Mouse (Mus musculus): Measurements from ENCODE around the gene Arhgef16. TPM values are rescaled to one million over a fixed set of nuclear protein-coding genes. Genes with fewer than 3 reads are reported as not detected.

The Arhgef16 gene
- polyA plus RNA-seq, 1 experiment from 2014 or later, result 44.3 TPM

- 5% methylated on average over 6 of the region's 6 CpGs for WGBS
- H3K4me1 ChIP-seq (ENCODE audit: insufficient read depth, low read length), result peaks cover 25% of the 10 kb centered on the region
- H3K36me3 ChIP-seq (ENCODE audit: insufficient read depth, low read length), result no peaks in the 10 kb centered on the region
- H3K27ac ChIP-seq (ENCODE audit: low read length), result no peak overlapping the region
- H3K27me3 ChIP-seq (ENCODE audit: insufficient read depth, low read length), result peaks cover 57% of the 10 kb centered on the region
- no peak overlapping the region for H3K4me2 ChIP-seq (replicated peaks; ENCODE audit: low read depth, low read length)
- ATAC-seq (ENCODE audit: low FRiP score, low TSS enrichment), result peak; percentile 32; the same call in 1 of the 2 replicates
- no peak overlapping the region for H3K4me3 ChIP-seq (ENCODE audit: low read length)
- H3K9me3 ChIP-seq (ENCODE audit: low read length), result no peaks in the 10 kb centered on the region
- H3K9ac ChIP-seq (replicated peaks; ENCODE audit: low read length), result no peak overlapping the region
These were observed 27.4 kb upstream of the Arhgef16 start for GRCm38 (mm10) chr4:154328836-154329235.

DNA sequence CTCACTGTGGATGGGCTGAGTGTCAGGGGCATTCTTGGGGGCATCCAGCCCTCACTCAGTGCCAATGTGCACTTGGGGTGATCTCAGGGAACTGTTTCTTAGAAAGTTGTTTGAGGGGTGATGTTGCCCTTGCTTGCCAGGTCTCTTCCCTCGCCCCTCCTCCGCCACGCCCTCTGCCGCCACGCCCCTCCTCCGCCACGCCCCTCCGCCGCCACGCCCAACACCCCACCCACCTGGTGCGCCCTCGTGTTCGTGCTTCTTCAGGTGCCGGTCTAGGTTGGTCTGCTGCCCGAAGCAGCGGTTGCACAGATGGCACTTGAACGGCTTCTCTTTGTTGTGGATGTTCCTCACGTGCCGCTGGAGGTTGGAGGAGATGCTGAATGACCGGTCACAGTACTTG lies 27.0 kb upstream of the Arhgef16 start:
- H3K27ac ChIP-seq (ENCODE audit: low read length), result no peak overlapping the region
- no peak for ATAC-seq (ENCODE audit: low FRiP score, low TSS enrichment)
- 7% methylated on average over 18 of the region's 20 CpGs for WGBS
- no peaks in the 10 kb centered on the region for H3K9me3 ChIP-seq (ENCODE audit: low read length)
- H3K4me1 ChIP-seq (ENCODE audit: insufficient read depth, low read length), result peaks cover 24% of the 10 kb centered on the region
- no peak overlapping the region for H3K4me2 ChIP-seq (replicated peaks; ENCODE audit: low read depth, low read length)
- H3K27me3 ChIP-seq (ENCODE audit: insufficient read depth, low read length), result peaks cover 57% of the 10 kb centered on the region
- no peak overlapping the region for H3K9ac ChIP-seq (replicated peaks; ENCODE audit: low read length)
- no peak overlapping the region for H3K4me3 ChIP-seq (ENCODE audit: low read length)
- no peaks in the 10 kb centered on the region for H3K36me3 ChIP-seq (ENCODE audit: insufficient read depth, low read length)

DNA sequence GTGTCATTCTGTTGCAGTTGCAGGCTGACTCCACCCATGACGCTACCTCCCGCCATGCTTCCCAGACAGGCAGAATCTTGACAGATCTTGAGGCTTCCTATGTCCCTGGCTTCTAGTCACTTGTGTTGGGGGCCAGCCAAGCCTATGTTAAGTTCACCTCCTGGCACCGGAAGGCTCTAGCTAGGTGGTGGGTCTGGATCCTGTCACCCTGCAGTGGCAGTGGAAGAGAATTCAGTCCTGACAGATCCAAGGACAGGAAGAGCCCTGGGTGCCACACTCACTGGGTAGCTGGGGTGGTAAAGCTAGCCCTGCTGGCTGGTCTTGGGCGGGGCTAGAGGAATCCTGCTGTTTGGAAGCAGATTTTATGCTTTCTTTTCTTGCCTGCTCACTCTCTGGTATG lies 23.9 kb upstream of the Arhgef16 start:
- 0 out of 2 replicates have a peak, but pooled peaks cover 6% of the 10 kb centered on the region for H3K4me1 ChIP-seq (ENCODE audit: insufficient read depth, low read length)
- H3K4me2 ChIP-seq (replicated peaks; ENCODE audit: low read depth, low read length), result no peak overlapping the region
- no peaks in the 10 kb centered on the region for H3K36me3 ChIP-seq (ENCODE audit: insufficient read depth, low read length)
- H3K9ac ChIP-seq (replicated peaks; ENCODE audit: low read length), result no peak overlapping the region
- peaks cover 42% of the 10 kb centered on the region for H3K27me3 ChIP-seq (ENCODE audit: insufficient read depth, low read length)
- H3K4me3 ChIP-seq (ENCODE audit: low read length), result no peak overlapping the region
- no peaks in the 10 kb centered on the region for H3K9me3 ChIP-seq (ENCODE audit: low read length)
- ATAC-seq (ENCODE audit: low FRiP score, low TSS enrichment), result no peak
- no peak overlapping the region for H3K27ac ChIP-seq (ENCODE audit: low read length)
- 61% methylated on average over 4 of the region's 4 CpGs for WGBS

GRCm38 (mm10) chr4:154313622-154313967 lies 12.1 kb upstream of the Arhgef16 start:
- no peak overlapping the region for H3K27ac ChIP-seq (ENCODE audit: low read length)
- H3K4me2 ChIP-seq (replicated peaks; ENCODE audit: low read depth, low read length), result no peak overlapping the region
- no peaks in the 10 kb centered on the region for H3K27me3 ChIP-seq (ENCODE audit: insufficient read depth, low read length)
- no peaks in the 10 kb centered on the region for H3K4me1 ChIP-seq (ENCODE audit: insufficient read depth, low read length)
- ATAC-seq (ENCODE audit: low FRiP score, low TSS enrichment), result no peak
- no peak overlapping the region for H3K4me3 ChIP-seq (ENCODE audit: low read length)
- no peaks in the 10 kb centered on the region for H3K9me3 ChIP-seq (ENCODE audit: low read length)
- 72% methylated on average over 11 of the region's 11 CpGs for WGBS
- H3K36me3 ChIP-seq (ENCODE audit: insufficient read depth, low read length), result no peaks in the 10 kb centered on the region
- H3K9ac ChIP-seq (replicated peaks; ENCODE audit: low read length), result no peak overlapping the region

DNA sequence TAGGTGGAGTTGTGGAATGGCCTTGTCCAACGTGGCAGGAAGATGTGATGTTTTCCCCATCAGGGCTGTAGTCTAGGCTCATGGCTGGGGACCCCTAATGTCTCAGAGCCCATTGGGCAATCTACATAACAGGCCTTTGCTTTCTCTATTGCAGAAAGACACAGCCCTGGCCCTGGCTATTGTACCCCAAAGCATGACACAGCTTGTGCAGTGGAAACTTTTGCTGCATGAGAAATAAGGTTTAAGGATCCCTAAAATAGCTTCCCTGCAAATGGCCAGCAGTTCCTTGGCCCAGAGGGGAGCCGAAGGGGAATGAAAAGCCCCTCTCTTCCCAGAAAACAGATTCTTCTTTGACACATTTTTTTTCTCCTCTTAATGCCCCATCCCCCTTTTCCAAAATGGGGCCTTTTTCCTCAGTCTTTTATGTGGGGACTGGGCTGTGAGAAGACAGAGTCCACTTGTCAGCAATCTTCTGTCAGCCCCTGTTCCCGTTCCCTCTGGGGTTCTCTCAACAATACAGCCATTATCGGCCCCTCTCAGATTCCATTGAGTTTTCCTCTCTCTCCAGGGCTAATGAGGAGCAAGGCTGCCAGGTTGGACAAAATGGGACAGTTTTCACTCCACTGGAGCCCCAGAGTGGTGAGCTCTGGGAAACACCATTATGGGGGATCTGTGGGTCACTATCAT lies 11.6 kb upstream of the Arhgef16 start:
- H3K4me2 ChIP-seq (replicated peaks; ENCODE audit: low read depth, low read length), result no peak overlapping the region

DNA sequence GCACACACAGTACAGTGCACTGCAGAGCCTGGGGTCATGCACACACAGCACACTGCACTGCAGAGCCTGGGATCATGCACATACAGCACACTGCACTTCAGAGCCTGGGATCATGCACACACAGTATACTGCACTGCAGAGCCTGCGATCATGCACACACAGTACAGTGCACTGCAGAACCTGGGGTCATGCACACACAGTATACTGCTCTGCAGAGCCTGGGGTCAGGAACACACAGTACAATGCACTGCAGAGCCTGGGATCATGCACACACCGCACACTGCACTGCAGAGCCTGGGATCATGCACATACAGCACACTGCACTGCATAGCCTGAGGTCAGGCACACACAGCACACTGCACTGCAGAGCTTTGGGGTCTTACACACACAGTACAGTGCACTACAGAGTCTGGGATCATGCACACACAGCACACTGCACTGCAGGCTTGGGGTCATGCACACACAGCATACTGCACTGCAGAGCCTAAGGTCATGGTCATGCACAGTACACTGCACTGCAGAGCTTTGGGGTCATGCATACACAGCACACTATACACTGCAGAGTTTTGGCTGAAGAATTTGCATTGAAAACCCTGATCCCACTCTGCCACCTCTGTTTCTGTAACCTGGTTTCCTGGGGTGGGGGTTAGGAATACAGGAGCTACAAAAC lies 10.8 kb upstream of the Arhgef16 start:
- 84% methylated on average over 2 of the region's 2 CpGs for WGBS
- H3K4me1 ChIP-seq (ENCODE audit: insufficient read depth, low read length), result no peaks in the 10 kb centered on the region
- H3K36me3 ChIP-seq (ENCODE audit: insufficient read depth, low read length), result no peaks in the 10 kb centered on the region
- no peaks in the 10 kb centered on the region for H3K27me3 ChIP-seq (ENCODE audit: insufficient read depth, low read length)
- H3K9ac ChIP-seq (replicated peaks; ENCODE audit: low read length), result no peak overlapping the region
- no peak overlapping the region for H3K4me2 ChIP-seq (replicated peaks; ENCODE audit: low read depth, low read length)
- no peaks in the 10 kb centered on the region; the same call in 1 of the 2 replicates for H3K9me3 ChIP-seq (ENCODE audit: low read length)
- H3K4me3 ChIP-seq (ENCODE audit: low read length), result no peak overlapping the region
- ATAC-seq (ENCODE audit: low FRiP score, low TSS enrichment), result peak; percentile 42; the same call in 1 of the 2 replicates
- H3K27ac ChIP-seq (ENCODE audit: low read length), result no peak overlapping the region

More for the DNA sequence above, 11.6 kb upstream of the Arhgef16 start:
- Histone ChIP-seq H3K27ac (ENCODE audit: low read length) (no peak overlapping the region), H3K36me3 (ENCODE audit: insufficient read depth, low read length) (no peaks in the 10 kb centered on the region), H3K9me3 (ENCODE audit: low read length) (no peaks in the 10 kb centered on the region), H3K9ac (replicated peaks; ENCODE audit: low read length) (no peak overlapping the region), H3K27me3 (ENCODE audit: insufficient read depth, low read length) (no peaks in the 10 kb centered on the region), H3K4me3 (ENCODE audit: low read length) (no peak overlapping the region), H3K4me1 (ENCODE audit: insufficient read depth, low read length) (no peaks in the 10 kb centered on the region)
- 52% methylated on average over 4 of the region's 4 CpGs for WGBS
- ATAC-seq (ENCODE audit: low FRiP score, low TSS enrichment), result no peak

DNA sequence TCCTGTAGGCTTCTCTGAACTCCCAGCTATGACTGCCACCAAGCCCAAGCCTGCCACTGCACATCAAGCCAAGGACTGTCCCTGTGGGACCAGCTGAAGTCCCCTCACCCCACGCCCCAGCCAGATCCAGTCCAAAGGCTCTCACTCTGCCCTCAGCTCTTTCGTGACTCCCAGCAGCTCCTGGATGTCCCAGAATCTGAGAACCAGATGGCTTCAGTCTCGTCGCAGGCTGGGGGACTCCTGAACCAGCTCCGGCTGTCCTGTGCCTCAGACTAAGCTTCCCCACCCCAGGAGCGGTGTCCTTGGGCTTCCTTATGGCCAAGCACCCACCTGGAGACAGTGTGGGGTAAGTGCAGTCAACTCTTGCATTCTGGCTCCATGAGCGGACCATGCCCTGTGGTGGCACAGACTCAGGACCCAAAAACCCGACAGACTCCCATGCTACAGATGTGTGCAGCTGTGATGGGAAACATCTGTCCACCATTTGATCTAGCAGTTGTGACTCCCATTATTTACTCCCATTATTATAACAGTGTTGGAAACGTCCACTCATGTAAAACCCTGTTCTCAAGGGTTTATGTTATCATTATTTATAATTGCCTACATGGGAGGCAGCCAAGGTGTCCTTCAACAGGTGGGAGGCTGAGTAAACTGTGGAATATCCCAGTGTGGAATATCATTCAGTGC lies 9.2 kb upstream of the Arhgef16 start:
- Histone ChIP-seq H3K36me3 (ENCODE audit: insufficient read depth, low read length) (no peaks in the 10 kb centered on the region), H3K4me3 (ENCODE audit: low read length) (no peak overlapping the region), H3K9ac (replicated peaks; ENCODE audit: low read length) (no peak overlapping the region), H3K4me2 (replicated peaks; ENCODE audit: low read depth, low read length) (no peak overlapping the region), H3K27ac (ENCODE audit: low read length) (no peak overlapping the region), H3K4me1 (ENCODE audit: insufficient read depth, low read length) (no peaks in the 10 kb centered on the region), H3K27me3 (ENCODE audit: insufficient read depth, low read length) (no peaks in the 10 kb centered on the region), H3K9me3 (ENCODE audit: low read length) (no peaks in the 10 kb centered on the region; the same call in 1 of the 2 replicates)
- no peak for ATAC-seq (ENCODE audit: low FRiP score, low TSS enrichment)
- WGBS, result 65% methylated on average over 9 of the region's 9 CpGs

GRCm38 (mm10) chr4:154309131-154309530 lies 7.7 kb upstream of the Arhgef16 start:
- Histone ChIP-seq H3K4me1 (ENCODE audit: insufficient read depth, low read length) (no peaks in the 10 kb centered on the region), H3K36me3 (ENCODE audit: insufficient read depth, low read length) (no peaks in the 10 kb centered on the region), H3K27me3 (ENCODE audit: insufficient read depth, low read length) (no peaks in the 10 kb centered on the region), H3K9me3 (ENCODE audit: low read length) (no peaks in the 10 kb centered on the region; the same call in 1 of the 2 replicates), H3K9ac (replicated peaks; ENCODE audit: low read length) (no peak overlapping the region), H3K4me3 (ENCODE audit: low read length) (no peak overlapping the region), H3K27ac (ENCODE audit: low read length) (no peak overlapping the region), H3K4me2 (replicated peaks; ENCODE audit: low read depth, low read length) (no peak overlapping the region)
- ATAC-seq (ENCODE audit: low FRiP score, low TSS enrichment), result no peak
- 79% methylated on average over 2 of the region's 2 CpGs for WGBS

- Histone ChIP-seq H3K27ac (ENCODE audit: low read length) (peak overlapping the region; percentile 91), H3K4me2 (replicated peaks; ENCODE audit: low read depth, low read length) (peak overlapping the region; percentile 69), H3K27me3 (ENCODE audit: insufficient read depth, low read length) (peaks cover 23% of the 10 kb centered on the region), H3K4me1 (ENCODE audit: insufficient read depth, low read length) (peaks cover 33% of the 10 kb centered on the region), H3K4me3 (ENCODE audit: low read length) (peak overlapping the region; percentile 59), H3K36me3 (ENCODE audit: insufficient read depth, low read length) (no peaks in the 10 kb centered on the region), H3K9ac (replicated peaks; ENCODE audit: low read length) (peak overlapping the region; percentile 66), H3K9me3 (ENCODE audit: low read length) (no peaks in the 10 kb centered on the region)
- ATAC-seq (ENCODE audit: low FRiP score, low TSS enrichment), result peak; percentile 80
- WGBS, result under 1% methylated on average over 62 of the region's 66 CpGs
These were observed 1.8 kb downstream of the Arhgef16 start for GRCm38 (mm10) chr4:154299541-154300271.

Data from kidney, embryonic 16.5 days (tissue).